Mouse (Mus musculus): ENCODE results near the gene Ppp1cc. TPM values are rescaled to one million over a fixed set of nuclear protein-coding genes. Genes with fewer than 3 reads are reported as not detected.
A peak's percentile ranks its signal among the peaks of the same experiment; 100 is the strongest.
"Not testable (repeated sequence)": the region's sequence is repeated elsewhere in the genome, so short reads cannot be mapped to it uniquely, and the experiment has no call there.

Ppp1cc gene
- polyA plus RNA-seq, 1 experiment = 73.9 TPM

DNA sequence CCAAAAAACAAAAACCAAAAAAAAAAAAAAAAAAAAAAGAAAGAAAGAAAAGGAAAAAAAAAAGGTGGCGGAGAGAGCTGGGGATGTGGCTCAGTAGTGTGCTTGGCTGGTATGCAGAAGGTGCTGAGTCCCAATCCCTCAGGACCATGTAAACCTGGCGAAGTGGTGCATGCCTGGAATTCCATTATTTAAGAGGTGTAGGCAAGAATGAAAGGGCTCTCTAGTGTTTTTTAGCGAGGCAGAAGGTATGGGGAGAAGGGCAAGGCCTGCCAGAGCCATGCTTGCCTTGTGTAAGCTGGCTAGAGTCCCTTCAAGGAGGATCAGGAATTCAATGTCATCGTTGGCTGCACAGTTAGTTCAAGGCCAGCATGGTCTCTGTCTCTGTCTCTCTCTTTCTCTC lies 13.3 kb upstream of the Ppp1cc start:
- Histone ChIP-seq H3K36me3 (ENCODE audit: control insufficient read depth, insufficient read depth, low read length) (no peaks in the 10 kb centered on the region), H3K4me3 (ENCODE audit: extremely low read depth, insufficient read depth, insufficient read length) (no peak overlapping the region), H3K27me3 (ENCODE audit: control insufficient read depth, insufficient read depth, low read length) (no peaks in the 10 kb centered on the region), H3K27ac (ENCODE audit: insufficient read depth, low read length) (peak overlapping the region; percentile 34), H3K4me1 (ENCODE audit: control insufficient read depth, insufficient read depth, insufficient read length) (peaks cover 6% of the 10 kb centered on the region; the same call in 1 of the 2 replicates)
- TF ChIP-seq CTCF (IDR thresholded peaks at IDR 0.05; ENCODE audit: extremely low read depth, insufficient read depth, insufficient read length, insufficient replicate concordance) (no peak), POLR2A (IDR thresholded peaks at IDR 0.05; ENCODE audit: low read depth, low read length) (no peak)
- 70% methylated on average over 4 of the region's 4 CpGs for WGBS
- no peak for DNase-seq (ENCODE audit: low read depth in 1 of 2, low spot score in 2 of 2)

DNA sequence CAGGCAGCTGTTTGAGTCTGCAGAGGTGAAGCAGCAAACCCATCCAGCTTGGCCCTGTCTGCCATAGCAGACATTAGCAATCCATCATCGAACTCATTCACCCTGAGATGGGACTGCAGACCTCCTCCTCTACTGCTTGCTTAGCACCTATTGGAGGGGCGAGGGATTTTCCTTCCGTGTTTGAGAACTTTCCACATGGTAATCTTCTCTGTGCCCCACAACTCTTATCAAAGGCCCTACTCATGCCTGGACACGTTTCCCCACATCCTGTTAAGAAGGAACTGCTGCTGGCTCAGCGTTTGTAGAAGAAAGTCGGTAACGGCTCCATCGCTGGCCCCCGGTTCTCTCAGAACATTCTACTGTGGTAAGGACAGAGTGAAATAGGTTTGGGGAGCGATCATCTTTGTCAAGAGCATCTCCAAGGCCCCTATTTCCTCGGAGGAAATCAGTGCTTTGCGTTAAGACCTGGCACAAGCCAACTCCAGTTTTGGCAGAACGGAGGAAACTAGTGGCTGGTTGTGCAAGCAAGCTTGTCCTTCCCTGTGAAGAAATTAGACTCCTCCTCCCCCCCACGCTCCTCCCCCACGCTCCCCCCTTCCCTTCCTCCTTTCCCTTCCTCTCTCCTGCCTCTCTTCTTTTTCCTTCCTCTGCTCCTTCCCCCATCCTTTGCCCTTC lies 12.6 kb upstream of the Ppp1cc start:
- Histone ChIP-seq H3K27ac (ENCODE audit: insufficient read depth, low read length) (peak overlapping the region; percentile 82), H3K4me3 (ENCODE audit: extremely low read depth, insufficient read depth, insufficient read length) (peak overlapping the region; percentile 53), H3K27me3 (ENCODE audit: control insufficient read depth, insufficient read depth, low read length) (no peaks in the 10 kb centered on the region), H3K36me3 (ENCODE audit: control insufficient read depth, insufficient read depth, low read length) (no peaks in the 10 kb centered on the region), H3K4me1 (ENCODE audit: control insufficient read depth, insufficient read depth, insufficient read length) (peaks cover 6% of the 10 kb centered on the region; the same call in 1 of the 2 replicates)
- DNase-seq (ENCODE audit: low read depth in 1 of 2, low spot score in 2 of 2) = peak; percentile 67 to 75
- under 1% methylated on average over 15 of the region's 15 CpGs for WGBS
- TF ChIP-seq CTCF (IDR thresholded peaks at IDR 0.05; ENCODE audit: extremely low read depth, insufficient read depth, insufficient read length, insufficient replicate concordance) (no peak), POLR2A (IDR thresholded peaks at IDR 0.05; ENCODE audit: low read depth, low read length) (no peak; the same call in 1 of the 2 replicates)

DNA sequence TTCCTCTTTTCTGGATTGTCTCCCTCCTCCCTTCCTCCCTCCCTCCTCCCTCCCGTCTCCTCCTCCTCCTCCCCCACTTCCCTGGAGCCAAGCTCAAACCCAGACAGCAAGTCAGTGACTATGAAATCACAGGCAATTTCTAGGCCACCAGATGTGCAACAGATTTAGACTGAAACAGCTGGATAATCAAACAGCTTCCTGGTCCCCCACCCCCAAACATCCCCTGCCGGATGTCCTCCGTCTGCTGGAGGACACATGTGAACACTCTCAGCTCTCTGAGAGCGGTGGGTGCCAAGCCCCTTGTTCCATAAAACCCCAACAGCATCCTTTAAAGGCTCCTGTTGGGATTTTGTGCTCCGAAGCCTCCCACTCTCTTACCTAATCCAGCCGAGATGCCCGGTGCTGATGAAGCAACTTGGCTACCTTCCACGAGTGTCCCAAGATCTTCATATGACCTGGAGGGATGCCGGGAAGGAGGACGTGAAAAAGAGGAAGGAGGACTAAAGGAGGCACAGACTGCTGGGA lies 12.0 kb upstream of the Ppp1cc start:
- DNase-seq (ENCODE audit: low read depth in 1 of 2, low spot score in 2 of 2) = no peak

DNA sequence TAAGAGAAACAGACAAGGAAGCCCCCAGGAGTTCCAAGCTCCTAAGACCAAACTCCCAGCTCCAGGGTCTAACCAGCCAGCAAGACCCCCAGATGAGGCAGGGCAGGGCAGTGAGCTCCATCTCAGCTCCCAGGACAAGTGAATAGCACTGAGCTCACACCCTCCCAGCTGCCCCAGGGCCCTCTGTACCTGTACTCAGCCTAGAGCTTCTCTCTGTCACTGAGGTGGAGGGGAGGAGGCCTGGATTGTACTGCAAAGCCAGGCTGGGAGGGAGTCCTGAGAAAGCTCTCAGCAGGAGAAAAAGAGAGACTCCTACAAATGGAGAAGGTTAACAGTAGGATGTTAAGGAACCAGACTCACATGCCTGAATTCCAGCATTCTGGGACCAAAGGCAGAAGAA lies 11.5 kb upstream of the Ppp1cc start:
- no peak for TF ChIP-seq CTCF (IDR thresholded peaks at IDR 0.05; ENCODE audit: extremely low read depth, insufficient read depth, insufficient read length, insufficient replicate concordance)
- TF ChIP-seq POLR2A (IDR thresholded peaks at IDR 0.05; ENCODE audit: low read depth, low read length) = no peak
- no peak overlapping the region for H3K4me3 ChIP-seq (ENCODE audit: extremely low read depth, insufficient read depth, insufficient read length)
- H3K27me3 ChIP-seq (ENCODE audit: control insufficient read depth, insufficient read depth, low read length) = no peaks in the 10 kb centered on the region
- H3K4me1 ChIP-seq (ENCODE audit: control insufficient read depth, insufficient read depth, insufficient read length) = peaks cover 6% of the 10 kb centered on the region; the same call in 1 of the 2 replicates
- H3K36me3 ChIP-seq (ENCODE audit: control insufficient read depth, insufficient read depth, low read length) = no peaks in the 10 kb centered on the region
- peak overlapping the region; percentile 53 for H3K27ac ChIP-seq (ENCODE audit: insufficient read depth, low read length)
- DNase-seq (ENCODE audit: low read depth in 1 of 2, low spot score in 2 of 2) = no peak

More for the DNA sequence above, 12.0 kb upstream of the Ppp1cc start:
- TF ChIP-seq POLR2A (IDR thresholded peaks at IDR 0.05; ENCODE audit: low read depth, low read length) = no peak
- TF ChIP-seq CTCF (IDR thresholded peaks at IDR 0.05; ENCODE audit: extremely low read depth, insufficient read depth, insufficient read length, insufficient replicate concordance) = no peak
- H3K4me1 ChIP-seq (ENCODE audit: control insufficient read depth, insufficient read depth, insufficient read length) = peaks cover 6% of the 10 kb centered on the region; the same call in 1 of the 2 replicates
- WGBS = 13% methylated on average over 10 of the region's 10 CpGs
- peak overlapping the region; percentile 53 for H3K27ac ChIP-seq (ENCODE audit: insufficient read depth, low read length)
- H3K36me3 ChIP-seq (ENCODE audit: control insufficient read depth, insufficient read depth, low read length) = no peaks in the 10 kb centered on the region
- H3K27me3 ChIP-seq (ENCODE audit: control insufficient read depth, insufficient read depth, low read length) = no peaks in the 10 kb centered on the region
- H3K4me3 ChIP-seq (ENCODE audit: extremely low read depth, insufficient read depth, insufficient read length) = no peak overlapping the region; the same call in 1 of the 2 replicates

DNA sequence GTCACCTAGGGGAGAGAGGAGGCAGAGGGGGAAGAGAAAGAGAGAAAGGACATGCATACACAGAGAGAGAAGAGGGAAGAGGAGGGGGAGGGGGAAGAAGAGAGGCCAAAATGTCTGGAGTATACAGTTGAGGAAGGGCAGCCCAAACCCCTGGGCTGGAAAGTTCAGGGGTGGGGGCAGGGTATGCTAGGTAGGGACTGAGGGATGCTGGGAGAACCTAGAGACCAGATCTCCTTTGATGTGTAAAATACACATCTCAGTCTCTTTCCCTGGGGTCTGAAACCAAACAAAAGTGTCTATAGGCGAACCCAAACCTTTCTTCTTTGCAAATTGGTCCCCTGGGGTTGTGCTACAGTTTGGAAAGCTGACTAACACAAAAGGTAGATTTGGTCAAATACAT lies 10.0 kb upstream of the Ppp1cc start:
- Histone ChIP-seq H3K4me3 (ENCODE audit: extremely low read depth, insufficient read depth, insufficient read length) (no peak overlapping the region), H3K27me3 (ENCODE audit: control insufficient read depth, insufficient read depth, low read length) (no peaks in the 10 kb centered on the region), H3K4me1 (ENCODE audit: control insufficient read depth, insufficient read depth, insufficient read length) (peaks cover 6% of the 10 kb centered on the region; the same call in 1 of the 2 replicates), H3K27ac (ENCODE audit: insufficient read depth, low read length) (no peak overlapping the region; the same call in 1 of the 2 replicates), H3K36me3 (ENCODE audit: control insufficient read depth, insufficient read depth, low read length) (no peaks in the 10 kb centered on the region)
- no peak for TF ChIP-seq POLR2A (IDR thresholded peaks at IDR 0.05; ENCODE audit: low read depth, low read length)
- TF ChIP-seq CTCF (IDR thresholded peaks at IDR 0.05; ENCODE audit: extremely low read depth, insufficient read depth, insufficient read length, insufficient replicate concordance) = no peak
- DNase-seq (ENCODE audit: low read depth in 1 of 2, low spot score in 2 of 2) = no peak
- WGBS = 57% methylated on average over 1 of the region's 1 CpGs

DNA sequence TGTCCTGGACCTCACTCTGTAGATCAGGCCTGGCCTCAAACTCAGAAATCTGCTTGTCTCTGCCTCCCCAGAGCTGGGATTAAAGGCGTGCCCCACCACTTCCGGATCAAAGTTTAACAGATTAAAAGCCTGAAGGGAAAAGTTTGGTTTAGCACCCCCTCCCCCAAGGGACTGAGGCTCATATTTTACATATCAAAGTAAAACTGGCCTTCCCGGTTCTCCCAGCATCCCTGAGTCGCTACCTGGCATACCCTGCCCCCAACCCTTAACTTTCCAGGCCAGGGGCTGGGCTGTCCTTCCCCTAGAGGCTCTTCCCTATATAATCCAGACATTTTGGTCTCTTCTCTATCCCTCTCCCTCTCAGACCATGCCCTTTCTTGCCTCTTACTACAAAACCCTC lies 8.8 kb upstream of the Ppp1cc start:
- Histone ChIP-seq H3K27ac (ENCODE audit: insufficient read depth, low read length) (no peak overlapping the region), H3K27me3 (ENCODE audit: control insufficient read depth, insufficient read depth, low read length) (no peaks in the 10 kb centered on the region), H3K4me3 (ENCODE audit: extremely low read depth, insufficient read depth, insufficient read length) (no peak overlapping the region), H3K36me3 (ENCODE audit: control insufficient read depth, insufficient read depth, low read length) (no peaks in the 10 kb centered on the region), H3K4me1 (ENCODE audit: control insufficient read depth, insufficient read depth, insufficient read length) (peaks cover 4% of the 10 kb centered on the region; the same call in 1 of the 2 replicates)
- 81% methylated on average over 4 of the region's 4 CpGs for WGBS
- TF ChIP-seq POLR2A (IDR thresholded peaks at IDR 0.05; ENCODE audit: low read depth, low read length) = no peak
- TF ChIP-seq CTCF (IDR thresholded peaks at IDR 0.05; ENCODE audit: extremely low read depth, insufficient read depth, insufficient read length, insufficient replicate concordance) = no peak
- DNase-seq (ENCODE audit: low read depth in 1 of 2, low spot score in 2 of 2) = no peak

DNA sequence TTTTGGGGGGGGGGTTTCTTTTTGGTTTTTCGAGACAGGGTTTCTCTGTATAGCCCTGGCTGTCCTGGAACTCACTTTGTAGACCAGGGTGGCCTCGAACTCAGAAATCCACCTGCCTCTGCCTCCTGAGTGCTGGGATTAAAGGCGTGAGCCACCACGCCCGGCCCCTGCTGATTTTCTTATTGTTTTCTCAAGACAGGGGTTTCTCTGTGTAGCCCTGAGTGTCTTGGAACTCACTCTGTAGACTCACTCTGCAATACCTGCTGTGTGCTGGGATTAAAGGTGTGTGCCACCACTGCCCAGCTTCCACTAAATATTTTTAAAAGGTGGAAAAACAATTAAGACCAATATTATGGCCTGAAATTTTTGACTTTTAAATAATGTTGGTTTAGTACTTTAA lies 5.6 kb upstream of the Ppp1cc start:
- not testable (repeated sequence) for DNase-seq (ENCODE audit: low read depth in 1 of 2, low spot score in 2 of 2); H3K27ac ChIP-seq (ENCODE audit: insufficient read depth, low read length); H3K4me1 ChIP-seq (ENCODE audit: control insufficient read depth, insufficient read depth, insufficient read length); H3K4me3 ChIP-seq (ENCODE audit: extremely low read depth, insufficient read depth, insufficient read length); H3K27me3 ChIP-seq (ENCODE audit: control insufficient read depth, insufficient read depth, low read length); H3K36me3 ChIP-seq (ENCODE audit: control insufficient read depth, insufficient read depth, low read length)
- 91% methylated on average over 5 of the region's 5 CpGs for WGBS
